Mouse (Mus musculus) stomach, embryonic 16.5 days (tissue): ENCODE results near the gene Ptpn4. TPM values are rescaled to one million over a fixed set of nuclear protein-coding genes. Genes with fewer than 3 reads are reported as not detected.

ENCODE experiments used
- ATAC-seq: fragments of 200-750 bp; cut with Nextera tagmentation; 2 replicates; pipeline ENCODE4 v1.8.0; 2017; ENCODE audit warnings: moderate number of reproducible peaks, moderate TSS enrichment; ENCODE audit not compliant: insufficient read depth, low FRiP score
- H3K27ac ChIP-seq: fragments of 300-500 bp; sonication (generic); 2 replicates; pipeline ENCODE4 v1.5.1; 2014; ENCODE audit warnings: low read length
- H3K27me3 ChIP-seq: fragments of 300-500 bp; sonication (generic); 2 replicates; pipeline ENCODE4 v1.6.1; 2014; ENCODE audit warnings: low read length, control low read depth, mixed read lengths; ENCODE audit not compliant: control insufficient read depth, insufficient read depth
- H3K36me3 ChIP-seq: fragments of 300-500 bp; sonication (generic); 2 replicates; pipeline ENCODE4 v1.6.1; 2014; ENCODE audit warnings: low read length; ENCODE audit not compliant: control insufficient read depth, insufficient read depth
- H3K4me1 ChIP-seq: fragments of 300-500 bp; sonication (generic); 2 replicates; pipeline ENCODE4 v1.6.1; 2014; ENCODE audit warnings: low read length, control low read depth, mixed read lengths; ENCODE audit not compliant: control insufficient read depth, insufficient read depth
- H3K4me2 ChIP-seq: fragments of 300-500 bp; sonication (generic); 2 replicates; pipeline ENCODE4 v1.6.1; 2014; ENCODE audit warnings: low read depth, low read length, mixed read lengths
- H3K4me3 ChIP-seq: fragments of 300-500 bp; sonication (generic); replicated peaks from 2 replicates; pipeline ENCODE4 v1.5.1; 2014; ENCODE audit warnings: mild to moderate bottlenecking, low read length
- H3K9ac ChIP-seq: fragments of 300-500 bp; sonication (generic); 2 replicates; pipeline ENCODE4 v1.6.1; 2014; ENCODE audit warnings: low read length
- H3K9me3 ChIP-seq: fragments of 300-500 bp; sonication (generic); replicated peaks from 2 replicates; pipeline ENCODE4 v1.6.1; 2016; ENCODE audit warnings: low read length, control low read depth; ENCODE audit not compliant: control insufficient read depth
- WGBS: fragments of 180-500 bp; shearing (Covaris S2); extraction: QIAGEN DNeasy Blood & Tissue Kit; methylation state at CpG from one replicate; pipeline ENCODE4 v1.1.7; 2014; 5-methylcytosine and 5-hydroxymethylcytosine counted together
- polyA plus RNA-seq: library from polyadenylated mRNA; unstranded; fragments of >200 nt; fragmentation: Nextera tagmentation; extraction: Ambion mirVana; gene quantifications from 2 replicates; pipeline ENCODE4 v1.2.1, GENCODE M21; 2015

Gene Ptpn4
- polyA plus RNA-seq, 1 experiment from 2014 or later, result 3.8 TPM

GRCm38 (mm10) chr1:119835726-119836478 lies 1.5 kb downstream of the Ptpn4 start:
- H3K9ac ChIP-seq, result peak overlapping the region; percentile 94
- no peaks in the 10 kb centered on the region for H3K36me3 ChIP-seq
- no peak overlapping the region for H3K27ac ChIP-seq
- no peak for ATAC-seq
- peak overlapping the region; percentile 89 for H3K4me3 ChIP-seq
- WGBS, result 8% methylated on average over 9 of the region's 9 CpGs
- H3K27me3 ChIP-seq, result no peaks in the 10 kb centered on the region
- peak overlapping the region; percentile 75 for H3K4me2 ChIP-seq
- H3K4me1 ChIP-seq, result 0 out of 2 replicates have a peak, but pooled peaks cover 8% of the 10 kb centered on the region
- no peaks in the 10 kb centered on the region for H3K9me3 ChIP-seq

GRCm38 (mm10) chr1:119828160-119828559 lies 9.3 kb downstream of the Ptpn4 start:
- Histone ChIP-seq H3K4me2 (no peak overlapping the region), H3K27me3 (no peaks in the 10 kb centered on the region), H3K4me3 (no peak overlapping the region), H3K36me3 (no peaks in the 10 kb centered on the region), H3K9ac (no peak overlapping the region), H3K4me1 (peaks cover 3% of the 10 kb centered on the region; the same call in 1 of the 2 replicates), H3K9me3 (no peaks in the 10 kb centered on the region), H3K27ac (no peak overlapping the region)
- no peak for ATAC-seq
- 83% methylated on average over 1 of the region's 1 CpGs for WGBS

DNA sequence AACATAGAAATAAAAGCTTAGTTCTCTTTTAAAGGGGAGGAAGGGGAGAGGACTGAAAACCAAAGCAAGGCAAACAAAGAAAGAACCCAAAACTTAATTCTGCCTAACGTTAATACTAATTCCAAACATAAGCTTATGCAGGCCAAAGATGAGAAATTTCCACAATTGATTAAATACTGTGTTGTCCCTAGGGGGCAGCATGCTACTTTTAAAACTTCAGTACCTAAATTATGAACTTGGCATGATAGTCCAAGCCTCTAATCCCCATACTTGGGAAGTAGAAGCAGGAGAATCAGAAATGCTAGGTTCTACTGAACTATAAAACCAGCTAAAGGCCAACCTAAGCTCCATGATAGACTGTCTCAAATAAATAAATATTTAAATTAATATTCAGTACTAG lies 18.7 kb downstream of the Ptpn4 start:
- H3K4me1 ChIP-seq, result no peaks in the 10 kb centered on the region
- no peaks in the 10 kb centered on the region for H3K9me3 ChIP-seq
- no peaks in the 10 kb centered on the region for H3K36me3 ChIP-seq
- H3K4me2 ChIP-seq, result no peak overlapping the region
- H3K4me3 ChIP-seq, result no peak overlapping the region
- no peak overlapping the region for H3K27ac ChIP-seq
- 52% methylated on average over 1 of the region's 1 CpGs for WGBS
- no peaks in the 10 kb centered on the region for H3K27me3 ChIP-seq
- no peak for ATAC-seq
- no peak overlapping the region for H3K9ac ChIP-seq

- H3K4me3 ChIP-seq, result no peak overlapping the region
- no peak overlapping the region for H3K27ac ChIP-seq
- H3K36me3 ChIP-seq, result no peaks in the 10 kb centered on the region
- no peaks in the 10 kb centered on the region for H3K27me3 ChIP-seq
- H3K4me2 ChIP-seq, result no peak overlapping the region
- no peak for ATAC-seq
- 81% methylated on average over 1 of the region's 1 CpGs for WGBS
- H3K9ac ChIP-seq, result no peak overlapping the region
- no peaks in the 10 kb centered on the region for H3K4me1 ChIP-seq
- H3K9me3 ChIP-seq, result no peaks in the 10 kb centered on the region
Observed at GRCm38 (mm10) chr1:119807707-119808106, 29.7 kb downstream of the Ptpn4 start.

DNA sequence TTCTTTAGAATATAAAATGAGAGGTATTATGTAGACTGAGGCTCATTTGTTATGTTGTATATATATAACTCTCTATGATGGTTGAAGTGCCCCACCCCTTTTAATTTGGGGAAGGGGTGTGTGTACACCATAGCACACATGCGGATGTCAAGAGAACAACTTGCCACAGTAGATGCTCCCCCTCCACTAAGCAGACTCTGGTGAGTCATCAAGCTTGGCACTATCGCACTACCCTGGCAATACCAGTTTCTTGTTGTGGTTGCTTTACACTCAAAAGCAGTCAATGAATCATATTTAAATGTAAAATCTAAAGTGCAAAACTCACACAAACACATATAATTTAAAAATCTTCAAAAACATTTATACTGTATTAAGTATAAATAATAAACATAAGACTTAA lies 31.4 kb downstream of the Ptpn4 start:
- Histone ChIP-seq H3K4me1 (no peaks in the 10 kb centered on the region), H3K36me3 (no peaks in the 10 kb centered on the region), H3K9ac (no peak overlapping the region), H3K27me3 (no peaks in the 10 kb centered on the region), H3K9me3 (no peaks in the 10 kb centered on the region), H3K27ac (no peak overlapping the region), H3K4me3 (no peak overlapping the region), H3K4me2 (no peak overlapping the region)
- WGBS, result 90% methylated on average over 2 of the region's 2 CpGs
- ATAC-seq, result no peak

DNA sequence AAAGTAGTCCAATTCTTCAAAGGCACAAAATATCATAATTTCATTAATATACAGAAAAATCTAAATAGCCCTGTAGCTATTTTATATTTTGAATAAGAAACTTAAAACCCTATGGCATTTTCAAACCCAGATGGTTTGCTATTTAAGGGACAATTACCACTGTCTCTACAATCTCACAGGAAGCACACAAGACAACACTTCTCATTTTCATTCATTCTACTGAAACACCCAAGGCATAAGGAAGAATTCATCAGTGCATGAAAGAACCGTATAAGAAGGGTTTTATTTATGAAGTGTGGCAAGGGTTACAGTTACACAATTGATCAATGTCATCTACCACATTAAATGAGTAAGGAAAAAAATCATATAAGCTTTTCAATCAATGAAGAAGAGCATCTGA lies 32.8 kb downstream of the Ptpn4 start:
- no peaks in the 10 kb centered on the region for H3K4me1 ChIP-seq
- H3K9ac ChIP-seq, result no peak overlapping the region
- H3K27ac ChIP-seq, result no peak overlapping the region
- H3K36me3 ChIP-seq, result no peaks in the 10 kb centered on the region
- ATAC-seq, result no peak
- H3K27me3 ChIP-seq, result no peaks in the 10 kb centered on the region
- no peak overlapping the region for H3K4me3 ChIP-seq
- 25% methylated on average over 1 of the region's 1 CpGs for WGBS
- no peak overlapping the region for H3K4me2 ChIP-seq
- H3K9me3 ChIP-seq, result no peaks in the 10 kb centered on the region

- Histone ChIP-seq H3K4me3 (no peak overlapping the region), H3K27me3 (no peaks in the 10 kb centered on the region), H3K4me2 (no peak overlapping the region), H3K27ac (no peak overlapping the region), H3K9ac (no peak overlapping the region), H3K9me3 (no peaks in the 10 kb centered on the region), H3K4me1 (no peaks in the 10 kb centered on the region), H3K36me3 (no peaks in the 10 kb centered on the region)
- no peak for ATAC-seq
Observed at GRCm38 (mm10) chr1:119795174-119795573, 42.2 kb downstream of the Ptpn4 start.

- Histone ChIP-seq H3K27ac (no peak overlapping the region), H3K9ac (no peak overlapping the region), H3K36me3 (no peaks in the 10 kb centered on the region), H3K4me2 (no peak overlapping the region), H3K27me3 (no peaks in the 10 kb centered on the region), H3K4me1 (no peaks in the 10 kb centered on the region), H3K9me3 (no peaks in the 10 kb centered on the region), H3K4me3 (no peak overlapping the region)
- ATAC-seq, result no peak
- 97% methylated on average over 1 of the region's 1 CpGs for WGBS
Observed at GRCm38 (mm10) chr1:119794342-119794741, 43.1 kb downstream of the Ptpn4 start.

GRCm38 (mm10) chr1:119790616-119791015 lies 46.8 kb downstream of the Ptpn4 start:
- no peaks in the 10 kb centered on the region for H3K9me3 ChIP-seq
- WGBS, result 70% methylated on average over 1 of the region's 1 CpGs
- no peaks in the 10 kb centered on the region for H3K4me1 ChIP-seq
- ATAC-seq, result no peak
- no peak overlapping the region for H3K27ac ChIP-seq
- no peaks in the 10 kb centered on the region for H3K36me3 ChIP-seq
- H3K9ac ChIP-seq, result no peak overlapping the region
- H3K27me3 ChIP-seq, result no peaks in the 10 kb centered on the region
- H3K4me3 ChIP-seq, result no peak overlapping the region
- no peak overlapping the region for H3K4me2 ChIP-seq
